Comparison of ENCODE assay signal across 9 mouse cellular contexts in genomic region chr16:23986176-23986575, GRCm38 (mm10). TPM values are rescaled to one million over a fixed set of nuclear protein-coding genes. Genes with fewer than 3 reads are reported as not detected.
A peak's percentile ranks its signal among the peaks of the same experiment; 100 is the strongest.
DNase-seq lines count a peak whose midpoint lies in the region; ATAC-seq and TF ChIP-seq lines count a peak whose summit lies in the region.
"Had no signal": no experiment of that assay in that cellular context is flagged by ENCODE, and none has a peak within 500 bp of the region (broad histone marks: within the 10 kb centered on the region; RNA-seq: fewer than 3 reads in every experiment).

No protein-coding gene starts in this region.

- H3K4me3 ChIP-seq in heart, embryonic 13.5 days: peak overlapping the region; percentile 85
- peak overlapping the region; percentile 72 for H3K4me3 ChIP-seq in limb, embryonic 14.5 days (replicated peaks; ENCODE audit: low read length)
- peak overlapping the region; percentile 72; the same call in 1 of the 2 replicates for H3K4me3 ChIP-seq in stomach, embryonic 14.5 days (ENCODE audit: low read depth, low read length)

- H3K36me3 ChIP-seq in heart, embryonic 13.5 days: no peaks in the 10 kb centered on the region
- H3K36me3 ChIP-seq in limb, embryonic 14.5 days (ENCODE audit: control insufficient read depth, insufficient read depth, low read length): no peaks in the 10 kb centered on the region
- H3K36me3 ChIP-seq in stomach, embryonic 14.5 days (ENCODE audit: control insufficient read depth, insufficient read depth, low read length): no peaks in the 10 kb centered on the region

- H3K27ac ChIP-seq in heart, embryonic 13.5 days (replicated peaks): peak overlapping the region; percentile 56
- H3K27ac ChIP-seq in limb, embryonic 14.5 days (replicated peaks; ENCODE audit: low read depth, low read length): no peak overlapping the region
- H3K27ac ChIP-seq in stomach, embryonic 14.5 days (ENCODE audit: low read length): no peak overlapping the region

- H3K9me3 ChIP-seq in heart, embryonic 13.5 days: no peaks in the 10 kb centered on the region
- H3K9me3 ChIP-seq in limb, embryonic 14.5 days (ENCODE audit: control insufficient read depth, low read length): no peaks in the 10 kb centered on the region
- H3K9me3 ChIP-seq in stomach, embryonic 14.5 days (ENCODE audit: control insufficient read depth, low read depth, low read length): no peaks in the 10 kb centered on the region

- H3K9ac ChIP-seq in heart, embryonic 13.5 days: peak overlapping the region; percentile 97
- H3K9ac ChIP-seq in limb, embryonic 14.5 days (ENCODE audit: low read depth, low read length, severe bottlenecking): 0 out of 2 replicates have a peak overlapping the region, but pooled peaks have one; percentile 7
- H3K9ac ChIP-seq in stomach, embryonic 14.5 days (replicated peaks; ENCODE audit: low read depth, low read length): no peak overlapping the region

- peak; percentile 41 for DNase-seq in kidney, adult 11 months
- DNase-seq in kidney, postnatal 10 days: no peak
- DNase-seq in adipocyte (ENCODE audit: low spot score): peak; percentile 84
- DNase-seq in limb, embryonic 14.5 days (ENCODE audit: low spot score): no peak
- DNase-seq in right cerebral cortex, adult 18-20 months: no peak
- DNase-seq in urinary bladder, postnatal 10 days (ENCODE audit: low spot score): no peak

- 6% methylated on average over 3 of the region's 3 CpGs for WGBS in heart, embryonic 13.5 days
- WGBS in limb, embryonic 14.5 days: 15% methylated on average over 2 of the region's 3 CpGs
- 12% methylated on average over 3 of the region's 3 CpGs for WGBS in stomach, embryonic 14.5 days

- no peak for TF ChIP-seq POLR2A in limb, embryonic 14.5 days (IDR thresholded peaks at IDR 0.05; ENCODE audit: borderline replicate concordance, extremely low read depth, insufficient read depth, insufficient read length)

- H3K27me3 ChIP-seq in heart, embryonic 13.5 days (replicated peaks): no peaks in the 10 kb centered on the region
- peaks cover 9% of the 10 kb centered on the region; the same call in 1 of the 2 replicates for H3K27me3 ChIP-seq in limb, embryonic 14.5 days (ENCODE audit: control insufficient read depth, insufficient read depth, low read length)
- 0 out of 2 replicates have a peak, but pooled peaks cover 2% of the 10 kb centered on the region for H3K27me3 ChIP-seq in stomach, embryonic 14.5 days (ENCODE audit: control insufficient read depth, insufficient read depth, low read length)
- H3K27me3 ChIP-seq: Patski had no signal

- ATAC-seq in heart, embryonic 13.5 days (ENCODE audit: extremely low read depth, insufficient number of reproducible peaks, low FRiP score, low TSS enrichment): no peak
- no peak for ATAC-seq in limb, embryonic 14.5 days (ENCODE audit: low FRiP score, low read depth)
- ATAC-seq in stomach, embryonic 14.5 days (ENCODE audit: insufficient number of reproducible peaks, insufficient read depth, low FRiP score, low read depth): no peak
- ATAC-seq: Patski had no signal

- peaks cover 65% of the 10 kb centered on the region for H3K4me1 ChIP-seq in heart, embryonic 13.5 days
- peaks cover 43% of the 10 kb centered on the region for H3K4me1 ChIP-seq in limb, embryonic 14.5 days (ENCODE audit: control insufficient read depth, insufficient read depth, low read length)
- H3K4me1 ChIP-seq in stomach, embryonic 14.5 days (ENCODE audit: control insufficient read depth, insufficient read depth, low read length): peaks cover 37% of the 10 kb centered on the region

- H3K4me2 ChIP-seq in heart, embryonic 13.5 days: peak overlapping the region; percentile 99
- peak overlapping the region; percentile 97 for H3K4me2 ChIP-seq in limb, embryonic 14.5 days (replicated peaks; ENCODE audit: low read depth, low read length, severe bottlenecking)
- H3K4me2 ChIP-seq in stomach, embryonic 14.5 days (replicated peaks; ENCODE audit: low read depth, low read length): peak overlapping the region; percentile 86

RNA-seq across cellular contexts. Expression of gene Gm37419, which starts 2.1 kb away (rescaled TPM):
- polyA plus RNA-seq in heart, embryonic 13.5 days (2015; fragmentation: Nextera tagmentation; extraction: Ambion mirVana): not detected in 2 replicates
- not detected in 2 replicates for polyA plus RNA-seq in limb, embryonic 14.5 days (2012; rRNA removed)
- not detected in 2 replicates for polyA plus RNA-seq in limb, embryonic 14.5 days (2014; fragmentation: Nextera tagmentation; extraction: Ambion mirVana)
- not detected in 2 replicates for polyA plus RNA-seq in stomach, embryonic 14.5 days (2014; fragmentation: Nextera tagmentation; extraction: Ambion mirVana)

RNA-seq across cellular contexts. Expression of gene Bcl6, which starts 2.5 kb away (rescaled TPM):
- 0.24 and 0.29 TPM in 2 replicates for polyA plus RNA-seq in heart, embryonic 13.5 days (2015; fragmentation: Nextera tagmentation; extraction: Ambion mirVana)
- 10.8 and 11.9 TPM in 2 replicates for polyA plus RNA-seq in limb, embryonic 14.5 days (2012; rRNA removed)
- 2.5 and 2.7 TPM in 2 replicates for polyA plus RNA-seq in limb, embryonic 14.5 days (2014; fragmentation: Nextera tagmentation; extraction: Ambion mirVana)
- 1.4 and 1.5 TPM in 2 replicates for polyA plus RNA-seq in stomach, embryonic 14.5 days (2014; fragmentation: Nextera tagmentation; extraction: Ambion mirVana)

RNA-seq across cellular contexts. Expression of gene Rtp2, which starts 54.0 kb away (rescaled TPM):
- polyA plus RNA-seq in heart, embryonic 13.5 days (2015; fragmentation: Nextera tagmentation; extraction: Ambion mirVana): not detected in 2 replicates
- polyA plus RNA-seq in limb, embryonic 14.5 days (2012; rRNA removed): not detected in 2 replicates
- polyA plus RNA-seq in limb, embryonic 14.5 days (2014; fragmentation: Nextera tagmentation; extraction: Ambion mirVana): not detected in 2 replicates
- not detected in 2 replicates for polyA plus RNA-seq in stomach, embryonic 14.5 days (2014; fragmentation: Nextera tagmentation; extraction: Ambion mirVana)
- polyA plus RNA-seq: Patski had no signal

Comparison
In these comparisons a context has a peak if more than half of its experiments do, and no peak if none do; other contexts are left out.
1. DNase-seq: peak in kidney, adult 11 months (single experiment) and adipocyte (single experiment); none in kidney, postnatal 10 days (single experiment), limb, embryonic 14.5 days (single experiment), right cerebral cortex, adult 18-20 months (single experiment) and urinary bladder, postnatal 10 days (single experiment).
2. Peak in every context shown above with its lines, with median percentiles within 50 percentile points of each other: H3K4me2 ChIP-seq and H3K4me3 ChIP-seq.